Mouse (Mus musculus) liver, embryonic 16.5 days (tissue): ENCODE data around the gene Vmn1r128. TPM values are rescaled to one million over a fixed set of nuclear protein-coding genes. Genes with fewer than 3 reads are reported as not detected.
"Not testable (repeated sequence)": the region's sequence is repeated elsewhere in the genome, so short reads cannot be mapped to it uniquely, and the experiment has no call there.

Experiments
- ATAC-seq: fragments of 200-750 bp; cut with Nextera tagmentation; 2 replicates; pipeline ENCODE4 v1.8.0; 2017; ENCODE audit warnings: low read depth, mild to moderate bottlenecking, moderate number of reproducible peaks, moderate library complexity
- H3K27ac ChIP-seq: fragments of 300-500 bp; sonication (generic); 2 replicates; pipeline ENCODE4 v1.5.1; 2014; ENCODE audit warnings: mild to moderate bottlenecking, low read length
- H3K27me3 ChIP-seq: fragments of 300-500 bp; sonication (generic); 2 replicates; pipeline ENCODE4 v1.6.1; 2014; ENCODE audit warnings: low read depth, low read length, mixed read lengths; ENCODE audit not compliant: control insufficient read depth, insufficient read depth
- H3K36me3 ChIP-seq: fragments of 300-500 bp; sonication (generic); 2 replicates; pipeline ENCODE4 v1.6.1; 2014; ENCODE audit warnings: mild to moderate bottlenecking; ENCODE audit not compliant: control insufficient read depth, insufficient read depth
- H3K4me1 ChIP-seq: fragments of 300-500 bp; sonication (generic); 2 replicates; pipeline ENCODE4 v1.6.1; 2014; ENCODE audit warnings: low read depth, low read length, mixed read lengths; ENCODE audit not compliant: control insufficient read depth
- H3K4me2 ChIP-seq: fragments of 300-500 bp; sonication (generic); 2 replicates; pipeline ENCODE4 v1.6.1; 2014; ENCODE audit warnings: low read depth, low read length, mixed read lengths
- H3K4me3 ChIP-seq: fragments of 300-500 bp; sonication (generic); 2 replicates; pipeline ENCODE4 v1.5.1; 2014; ENCODE audit warnings: low read depth, mild to moderate bottlenecking, low read length
- H3K9ac ChIP-seq: fragments of 300-500 bp; sonication (generic); 2 replicates; pipeline ENCODE4 v1.6.1; 2014; ENCODE audit warnings: low read depth, low read length
- H3K9me3 ChIP-seq: fragments of 300-500 bp; sonication (generic); replicated peaks from 2 replicates; pipeline ENCODE4 v1.6.1; 2016; ENCODE audit warnings: low read length; ENCODE audit not compliant: control insufficient read depth
- WGBS: fragments of 180-500 bp; shearing (Covaris S2); extraction: QIAGEN DNeasy Blood & Tissue Kit; methylation state at CpG from one replicate; pipeline ENCODE4 v1.1.7; 2014; ENCODE audit not compliant: insufficient replicate concordance; 5-methylcytosine and 5-hydroxymethylcytosine counted together
- polyA plus RNA-seq: library from polyadenylated mRNA; unstranded; fragments of >200 nt; fragmentation: Nextera tagmentation; extraction: Ambion mirVana; gene quantifications from 2 replicates; pipeline ENCODE4 v1.2.1, GENCODE M21; 2015

Gene Vmn1r128
- not detected in 2 replicates for polyA plus RNA-seq

DNA sequence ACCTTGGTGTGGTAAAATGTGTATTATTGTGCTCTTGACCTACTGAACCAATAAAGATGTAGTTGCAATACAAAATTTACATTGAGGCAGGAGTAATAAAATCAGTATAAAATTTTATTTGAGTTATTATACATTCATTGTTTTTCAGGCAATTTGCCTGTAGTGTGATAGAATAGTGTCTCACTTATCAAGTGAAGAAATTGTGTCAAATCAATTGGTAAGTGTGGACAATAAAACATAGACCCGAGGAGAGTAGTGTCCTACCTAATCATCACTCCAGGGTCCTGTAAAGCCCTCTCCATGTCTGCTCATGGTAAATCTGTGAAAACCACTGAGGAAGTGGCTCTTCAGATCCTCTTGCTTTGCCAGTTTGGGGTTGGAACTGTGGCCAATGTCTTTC lies at the start of gene Vmn1r128:
TSS of gene Vmn1r128 (plus strand) at position 301 of the 400 bp plus-strand sequence.
- H3K9me3 ChIP-seq, H3K27me3 ChIP-seq, H3K4me1 ChIP-seq, H3K4me3 ChIP-seq, H3K9ac ChIP-seq, H3K27ac ChIP-seq, ATAC-seq, H3K36me3 ChIP-seq, H3K4me2 ChIP-seq: not testable (repeated sequence)
- 48% methylated on average over 1 of the region's 1 CpGs for WGBS

DNA sequence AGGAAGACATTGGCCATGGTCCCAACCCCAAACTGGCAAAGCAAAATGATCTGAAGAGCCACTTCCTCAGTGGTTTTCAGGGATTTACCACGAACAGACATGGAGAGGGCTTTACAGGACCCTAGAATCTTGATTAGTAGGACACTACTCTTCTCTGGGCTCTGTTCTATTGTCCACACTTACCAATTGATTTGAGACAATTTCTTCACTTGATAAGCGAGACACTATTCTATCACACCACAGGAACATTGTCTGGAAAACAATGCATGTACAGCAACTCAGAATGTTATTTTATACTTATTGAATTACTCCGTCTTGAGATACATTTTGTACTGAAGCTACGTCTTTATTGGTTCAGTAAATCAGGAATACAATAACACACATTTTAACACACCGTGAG lies 47.8 kb upstream of the Vmn1r128 start, which contains the start of gene Vmn1r126:
TSS of gene Vmn1r126 (minus strand) at position 101 of the 400 bp plus-strand sequence.
- no CpG with 5 or more reads among the region's 5 CpGs for WGBS
- H3K4me1 ChIP-seq, H3K4me3 ChIP-seq, ATAC-seq, H3K9me3 ChIP-seq, H3K27me3 ChIP-seq, H3K4me2 ChIP-seq, H3K27ac ChIP-seq, H3K9ac ChIP-seq, H3K36me3 ChIP-seq: not testable (repeated sequence)

DNA sequence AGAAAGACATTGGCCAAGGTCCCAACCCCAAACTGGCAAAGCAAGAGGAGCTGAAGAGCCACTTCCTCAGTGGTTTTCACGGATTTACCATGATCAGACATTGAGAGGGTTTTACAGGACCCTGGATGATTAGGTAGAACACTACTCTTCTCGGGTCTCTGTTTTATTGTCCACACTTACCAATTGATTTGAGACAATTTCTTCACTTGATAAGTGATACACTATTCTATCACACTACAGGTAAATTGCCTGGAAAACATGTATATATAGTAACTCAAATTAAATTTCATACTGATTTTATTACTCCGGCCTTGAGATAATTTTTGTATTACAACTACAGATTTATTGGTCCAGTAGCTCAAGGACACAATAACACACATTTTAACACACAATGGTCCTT lies 29.4 kb upstream of the Vmn1r128 start, which contains the start of gene Vmn1r127:
TSS of gene Vmn1r127 (minus strand) at position 101 of the 400 bp plus-strand sequence.
- H3K36me3 ChIP-seq, H3K4me3 ChIP-seq, H3K4me2 ChIP-seq, ATAC-seq, H3K27ac ChIP-seq, H3K4me1 ChIP-seq, H3K27me3 ChIP-seq, H3K9ac ChIP-seq, H3K9me3 ChIP-seq: not testable (repeated sequence)
- WGBS = no CpG with 5 or more reads among the region's 3 CpGs

DNA sequence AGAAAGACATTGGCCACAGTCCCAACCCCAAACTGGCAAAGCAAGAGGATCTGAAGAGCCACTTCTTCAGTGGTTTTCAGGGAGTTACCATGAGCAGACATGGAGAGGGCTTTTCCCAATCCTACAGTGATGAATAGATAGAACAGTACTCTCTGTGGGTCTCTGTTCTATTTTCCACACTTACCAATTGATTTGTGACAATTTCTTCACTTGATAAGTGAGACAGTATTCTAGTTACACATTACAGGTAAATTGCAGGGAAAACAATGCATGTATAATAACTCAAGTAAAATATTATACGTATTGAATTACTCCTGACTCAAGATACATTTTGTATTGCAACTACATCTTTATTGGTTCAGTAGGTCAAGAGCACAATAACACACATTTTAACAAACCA lies 12.0 kb downstream of the Vmn1r128 start, which contains the start of gene Vmn1r129:
TSS of gene Vmn1r129 (minus strand) at position 101 of the 400 bp plus-strand sequence.
- not testable (repeated sequence) for H3K9me3 ChIP-seq, H3K9ac ChIP-seq, H3K27ac ChIP-seq, H3K4me3 ChIP-seq, ATAC-seq, H3K36me3 ChIP-seq, H3K4me2 ChIP-seq, H3K4me1 ChIP-seq, H3K27me3 ChIP-seq
- no CpG with 5 or more reads among the region's 1 CpGs for WGBS

Other genes with a start within 250 kb of the Vmn1r128 start
- not detected in 2 replicates for gene Vmn1r122, start 215.2 kb upstream of the Vmn1r128 start, polyA plus RNA-seq
- not detected in 2 replicates for gene Vmn1r123, start 187.2 kb upstream of the Vmn1r128 start, polyA plus RNA-seq
- not detected in 2 replicates for gene Gm5157, start 158.9 kb upstream of the Vmn1r128 start, polyA plus RNA-seq
- not detected in 2 replicates for gene Vmn1r124, start 88.8 kb upstream of the Vmn1r128 start, polyA plus RNA-seq
- gene Vmn1r125, start 77.2 kb upstream of the Vmn1r128 start, polyA plus RNA-seq = not detected in 2 replicates
- gene Vmn1r126, start 47.9 kb upstream of the Vmn1r128 start, polyA plus RNA-seq = not detected in 2 replicates
- gene Vmn1r127, start 29.5 kb upstream of the Vmn1r128 start, polyA plus RNA-seq = not detected in 2 replicates
- gene Vmn1r129, start 11.9 kb downstream of the Vmn1r128 start, polyA plus RNA-seq = not detected in 2 replicates
- gene Gm6882, start 83.4 kb downstream of the Vmn1r128 start, polyA plus RNA-seq = not detected in 2 replicates
- not detected in 2 replicates for gene Vmn1r130, start 162.4 kb downstream of the Vmn1r128 start, polyA plus RNA-seq
- not detected in 2 replicates for gene Vmn1r131, start 196.7 kb downstream of the Vmn1r128 start, polyA plus RNA-seq